Mouse (Mus musculus) spleen, postnatal 36 days (tissue): ENCODE measurements around the gene Map6d1.
A peak's percentile ranks its signal among the peaks of the same experiment; 100 is the strongest.

ENCODE experiments used
- DNase-seq, 2 experiments: peaks; one replicate each; pipeline ENCODE4 v3.0.0; 2022; ENCODE audit warnings: low spot score in 2 of 2, mixed read lengths in 1 of 2

Gene Map6d1

DNA sequence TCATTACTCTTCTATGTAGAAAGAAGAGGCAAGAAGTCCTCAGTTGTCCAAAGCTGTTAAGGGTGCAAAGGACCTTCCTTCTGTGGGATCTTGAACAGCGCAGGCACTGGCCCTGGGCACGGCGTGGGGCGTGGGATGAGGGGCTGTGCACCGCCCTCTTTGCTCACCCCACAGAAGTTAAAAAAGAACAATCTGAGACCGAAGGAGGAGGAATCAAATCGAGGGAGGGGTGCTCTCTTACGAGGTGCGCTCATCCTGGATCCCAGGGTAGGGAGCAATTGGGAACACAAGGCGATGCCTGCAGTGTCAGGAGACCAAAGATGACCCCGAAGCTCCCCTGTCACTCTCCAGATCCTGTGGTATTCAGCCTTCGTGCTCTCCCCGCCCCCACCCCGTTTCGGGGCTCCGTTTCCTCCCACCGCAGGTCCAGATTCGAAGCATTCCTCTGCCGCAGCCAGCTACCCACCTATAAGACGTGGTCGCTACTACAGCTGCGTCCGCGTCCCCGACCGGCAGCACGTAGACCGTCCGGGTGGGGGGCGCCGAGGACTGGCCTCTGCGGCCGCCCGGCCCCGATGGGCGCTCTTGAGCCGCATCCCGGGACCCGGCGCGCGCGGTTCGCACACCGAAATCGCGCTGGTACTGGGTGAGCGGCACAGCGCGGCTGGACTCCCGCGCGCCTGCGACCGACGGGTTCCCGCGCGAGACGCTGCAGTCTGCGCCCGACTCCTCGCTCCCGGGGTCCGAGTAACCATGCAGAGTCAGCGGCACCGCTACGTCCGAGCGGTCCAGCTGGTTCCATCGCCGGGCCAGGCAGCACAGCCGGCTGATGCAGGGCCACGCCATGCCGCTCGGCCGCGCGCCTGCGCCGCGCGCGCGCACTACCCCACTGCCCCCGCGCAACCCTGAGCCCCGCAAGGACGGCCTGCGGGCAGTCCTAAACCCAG lies at the start of gene Map6d1:
TSS of gene Map6d1 (minus strand) at position 891 of the 947 bp plus-strand sequence.
- no peak for DNase-seq

DNA sequence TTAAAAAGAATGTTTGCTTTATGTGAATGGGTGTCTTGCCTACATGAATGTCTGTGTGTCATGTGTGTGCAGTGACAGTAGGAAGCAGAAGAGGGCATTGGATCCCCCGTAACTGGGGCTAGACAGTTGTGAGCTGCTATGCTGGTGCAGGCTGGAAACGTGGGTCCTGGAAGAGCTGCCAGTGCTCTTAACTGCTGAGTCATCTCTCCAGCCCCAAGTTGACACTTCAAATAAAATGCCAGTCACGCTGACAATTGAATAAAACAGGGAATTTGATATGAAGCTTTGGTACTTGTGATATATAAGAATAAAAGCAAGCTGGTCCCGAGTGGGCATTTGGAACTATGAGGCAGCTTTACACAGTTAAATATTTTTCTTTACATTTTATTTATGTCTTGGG lies 39.1 kb upstream of the Map6d1 start:
- DNase-seq, result no peak

DNA sequence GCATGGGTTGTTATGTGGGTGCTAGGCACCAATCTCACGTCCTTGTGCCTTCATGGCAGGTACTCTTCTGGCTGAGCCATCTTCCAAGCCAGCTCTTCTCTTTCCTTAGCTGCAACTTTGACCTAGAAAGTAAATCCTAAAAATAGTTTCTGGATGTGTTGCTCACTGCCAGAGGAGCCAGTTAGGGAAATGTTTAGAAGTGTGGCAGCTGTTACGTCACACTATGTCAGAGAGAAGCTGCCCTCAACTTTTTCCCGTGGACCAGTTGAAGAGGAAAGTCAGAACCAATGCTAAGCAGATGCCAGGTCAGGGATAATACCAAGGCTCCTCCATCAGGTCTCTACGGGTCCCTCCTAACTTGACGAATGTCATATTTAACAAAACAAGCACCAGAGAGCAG lies 38.2 kb upstream of the Map6d1 start:
- no peak for DNase-seq

DNA sequence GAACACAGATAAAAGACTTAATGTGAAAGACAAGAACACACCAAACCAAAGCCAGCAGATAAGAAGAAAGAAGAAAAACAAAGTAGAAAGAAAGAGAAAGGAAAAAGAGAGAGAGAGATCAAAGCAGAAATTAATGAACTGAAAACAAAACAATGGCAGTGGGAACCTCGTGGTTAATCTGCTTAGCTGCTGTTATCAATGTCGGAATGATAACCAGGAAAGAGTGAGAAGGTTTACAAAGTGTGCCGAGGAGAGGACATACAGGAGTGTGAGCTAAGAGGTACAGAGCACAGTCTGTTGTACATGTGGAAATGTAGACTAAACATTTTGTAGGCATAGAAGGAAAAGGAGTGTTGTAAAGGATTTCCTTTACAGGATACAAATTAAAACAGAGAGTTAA lies 31.8 kb upstream of the Map6d1 start:
- DNase-seq, result no peak

DNA sequence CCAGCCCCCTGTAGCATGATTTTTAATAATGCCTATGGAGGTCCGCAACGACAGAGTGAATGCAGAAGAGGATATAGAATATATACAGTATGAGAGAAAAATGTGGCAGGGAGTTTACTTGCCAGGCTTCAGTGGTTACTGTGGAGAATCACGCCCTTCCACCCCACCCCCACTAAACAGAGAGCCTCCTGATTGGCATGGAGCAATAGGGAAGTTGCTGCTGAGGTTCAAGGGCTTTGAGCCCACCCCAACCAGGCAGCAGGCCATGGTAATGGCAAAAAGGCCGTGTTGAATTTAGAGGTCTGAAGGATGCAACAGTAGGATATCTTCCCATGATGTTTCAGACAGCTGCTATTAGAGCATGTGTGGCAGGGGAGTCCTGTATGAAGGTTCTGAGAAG lies 30.2 kb upstream of the Map6d1 start:
- no peak for DNase-seq

DNA sequence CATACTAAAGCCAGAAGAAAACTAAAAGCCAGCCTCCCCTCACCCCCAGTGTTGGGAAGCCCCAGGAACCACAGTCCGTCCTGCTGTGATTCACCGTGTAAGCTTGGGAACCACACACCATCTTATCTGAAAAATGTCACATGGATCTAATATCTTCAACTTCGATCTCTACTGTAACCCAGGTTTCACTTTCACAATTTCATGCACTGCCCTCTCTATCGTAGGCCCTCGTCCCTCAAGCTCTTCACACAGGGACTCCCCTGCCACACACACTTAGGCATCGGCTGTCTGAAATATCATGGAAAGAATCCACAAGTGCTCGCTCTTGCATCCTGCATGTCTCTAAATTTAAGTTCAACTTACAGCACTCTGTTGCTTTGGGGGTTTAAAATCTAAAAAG lies 23.9 kb upstream of the Map6d1 start:
- no peak for DNase-seq

DNA sequence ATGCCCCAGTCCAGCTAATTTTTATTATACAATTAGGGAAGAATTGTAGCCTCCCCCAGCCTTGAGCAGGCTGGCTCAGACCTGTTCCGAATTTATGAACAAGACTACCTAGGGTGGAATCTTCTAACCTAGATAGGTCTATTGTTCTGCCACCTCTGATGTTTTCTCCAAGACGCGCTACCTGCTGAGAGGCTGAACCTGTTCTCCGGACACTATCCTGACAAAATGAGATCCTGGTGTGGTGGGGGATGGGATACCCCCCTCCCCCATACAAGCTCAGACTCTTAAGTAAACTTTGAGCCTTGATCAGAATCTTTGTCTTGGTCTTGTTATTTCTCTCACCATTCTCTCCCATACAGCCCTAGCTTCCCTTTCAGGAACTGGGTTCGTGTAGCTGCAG lies 16.8 kb upstream of the Map6d1 start:
- DNase-seq, result no peak

DNA sequence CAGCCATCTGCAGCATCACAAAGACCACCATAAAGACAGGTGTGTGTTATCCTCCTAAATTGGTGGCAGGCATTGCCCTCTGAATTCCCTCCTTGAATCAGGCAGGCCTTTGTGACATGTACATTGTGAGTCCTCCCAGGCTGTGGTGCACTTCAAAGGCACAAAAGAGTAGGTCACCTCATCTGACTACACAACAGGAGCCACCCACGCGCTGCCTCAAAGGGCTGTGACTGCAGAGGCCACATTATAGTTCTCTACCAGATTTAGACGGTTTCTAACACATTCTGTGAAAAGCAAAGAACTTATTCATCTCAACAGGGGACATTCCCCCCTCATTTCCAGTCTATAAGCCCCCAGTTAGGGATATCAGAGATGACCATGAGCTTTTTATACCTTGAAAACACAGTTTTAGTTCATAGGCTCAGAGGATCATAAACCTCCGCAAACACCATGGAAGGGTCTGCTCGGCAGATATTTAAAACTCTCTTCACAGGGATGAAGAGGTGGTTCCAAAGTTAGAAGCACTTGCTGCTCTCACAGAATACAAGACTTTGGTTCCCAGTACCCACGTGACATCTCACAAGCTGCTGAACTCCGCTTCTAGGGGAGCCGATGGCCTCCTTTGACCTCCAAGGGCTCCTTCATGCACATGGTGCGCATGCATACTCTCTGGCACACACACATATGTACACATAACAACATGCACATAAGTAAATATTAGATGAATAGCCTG lies 7.5 kb upstream of the Map6d1 start:
- DNase-seq, result no peak

DNA sequence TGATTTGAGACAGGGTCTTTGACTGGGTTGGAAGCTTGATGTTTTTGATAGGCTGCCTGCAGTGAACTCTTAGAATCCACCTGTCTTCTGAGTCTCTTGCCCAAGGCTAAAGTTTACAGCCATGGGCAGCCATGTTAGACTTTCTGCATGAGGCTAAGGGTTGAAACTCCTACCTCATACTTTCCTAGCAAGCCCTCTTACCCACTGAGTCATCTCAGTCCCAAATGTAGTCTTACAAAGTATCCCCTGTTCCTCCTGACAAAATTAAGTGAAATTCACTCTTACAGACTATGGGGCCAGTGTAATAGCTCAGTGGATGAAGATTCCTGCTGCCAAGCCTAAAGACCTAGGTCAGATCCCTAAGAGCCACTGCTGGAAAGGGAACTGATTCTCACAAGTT lies 5.9 kb upstream of the Map6d1 start:
- no peak for DNase-seq

DNA sequence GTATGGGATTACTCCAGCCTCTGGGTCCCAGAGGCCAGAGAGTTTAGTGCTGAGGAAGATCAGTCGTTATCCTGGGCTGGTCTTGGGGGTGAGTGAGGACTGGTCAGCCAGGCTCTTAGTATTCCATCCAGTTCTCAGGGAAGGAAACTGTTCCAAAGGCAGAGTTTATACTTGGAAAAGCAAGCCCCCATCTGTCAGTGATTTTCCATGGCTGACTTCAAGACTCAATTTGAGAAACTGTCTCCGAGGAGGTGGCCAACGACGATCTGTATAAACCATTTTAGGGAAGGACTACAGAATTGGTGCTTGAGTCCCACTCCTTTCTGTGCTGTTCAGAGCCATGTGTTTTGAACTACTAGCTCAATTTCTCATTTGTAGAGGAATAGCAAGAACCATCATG lies 2.5 kb downstream of the Map6d1 start:
- DNase-seq, result no peak

DNA sequence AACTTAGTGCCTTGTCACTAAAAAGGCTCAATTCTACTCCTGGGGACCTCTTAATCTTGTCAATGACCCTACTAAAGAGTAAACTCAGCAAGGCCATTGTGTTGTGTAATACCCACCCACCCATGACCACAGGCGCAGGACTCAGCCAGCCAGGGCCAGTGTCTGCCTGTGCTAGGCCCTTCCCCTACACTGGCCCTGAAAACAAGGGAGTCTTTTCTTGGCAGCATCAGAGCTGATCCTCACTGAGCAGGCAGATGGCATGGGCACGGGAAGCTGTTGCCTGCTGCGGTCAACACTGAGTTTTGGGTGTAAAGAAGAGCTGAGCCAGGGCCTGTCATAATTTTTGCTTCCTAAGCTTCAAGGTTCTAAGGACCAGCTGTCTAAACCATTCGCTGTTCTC lies 3.7 kb downstream of the Map6d1 start:
- DNase-seq, result no peak

DNA sequence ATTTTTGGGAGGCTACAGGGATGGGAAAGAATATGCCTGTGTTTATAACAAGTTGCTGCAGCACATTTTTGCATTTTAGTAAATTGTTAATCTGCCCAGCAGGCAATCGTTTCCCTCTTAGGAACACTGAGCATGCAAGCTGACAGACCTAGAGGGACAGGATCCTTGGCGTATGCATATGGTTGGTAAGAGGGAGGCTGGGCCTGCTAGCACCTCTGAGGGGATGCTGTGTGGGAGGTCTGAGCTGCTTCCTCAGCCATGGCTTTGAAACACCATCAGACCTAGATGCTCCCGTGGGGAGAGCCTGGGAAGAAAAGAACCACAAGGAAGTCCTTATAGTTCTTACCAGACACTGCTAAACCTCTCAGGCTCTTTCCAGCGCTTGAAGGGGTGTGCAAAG lies 6.8 kb downstream of the Map6d1 start:
- no peak for DNase-seq

DNA sequence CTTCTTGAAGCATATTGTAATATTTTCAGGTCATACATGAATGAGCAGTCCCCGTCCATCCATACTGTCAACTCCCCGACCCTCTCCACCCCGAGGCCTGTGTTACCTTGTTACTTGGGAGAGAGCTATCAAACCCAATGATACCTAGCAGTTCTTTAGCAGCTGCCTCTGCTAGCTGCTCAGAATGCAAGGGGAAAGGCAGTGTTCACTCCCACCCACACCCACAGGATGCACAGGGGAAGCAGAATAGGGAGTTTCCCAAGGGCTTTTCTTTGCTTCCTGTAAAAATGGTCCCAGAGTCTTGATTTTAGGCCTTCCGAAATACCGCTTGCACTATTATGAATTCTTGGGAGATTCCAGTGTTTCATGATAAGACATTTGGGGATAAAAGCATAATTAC lies 13.0 kb downstream of the Map6d1 start:
- no peak for DNase-seq

DNA sequence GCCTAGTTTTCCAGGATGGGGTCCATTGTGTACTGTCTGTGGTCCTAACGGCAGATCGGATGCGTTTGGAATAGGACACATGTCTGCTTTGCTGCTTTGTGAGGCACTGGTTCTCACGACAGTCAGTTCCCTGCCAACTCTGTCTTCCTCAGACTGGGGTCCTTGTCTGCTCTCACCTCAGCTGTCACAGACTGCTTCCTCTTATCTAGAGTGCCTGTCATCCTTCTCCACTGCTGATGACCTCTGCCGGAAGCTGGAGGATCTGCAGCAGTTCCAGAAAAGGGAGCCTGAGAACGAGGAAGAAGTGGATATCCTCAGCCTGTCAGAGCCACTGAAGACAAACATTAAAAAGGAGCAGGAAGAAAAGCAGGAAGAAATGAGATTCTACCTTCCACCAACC lies 13.7 kb downstream of the Map6d1 start:
- DNase-seq, result no peak

DNA sequence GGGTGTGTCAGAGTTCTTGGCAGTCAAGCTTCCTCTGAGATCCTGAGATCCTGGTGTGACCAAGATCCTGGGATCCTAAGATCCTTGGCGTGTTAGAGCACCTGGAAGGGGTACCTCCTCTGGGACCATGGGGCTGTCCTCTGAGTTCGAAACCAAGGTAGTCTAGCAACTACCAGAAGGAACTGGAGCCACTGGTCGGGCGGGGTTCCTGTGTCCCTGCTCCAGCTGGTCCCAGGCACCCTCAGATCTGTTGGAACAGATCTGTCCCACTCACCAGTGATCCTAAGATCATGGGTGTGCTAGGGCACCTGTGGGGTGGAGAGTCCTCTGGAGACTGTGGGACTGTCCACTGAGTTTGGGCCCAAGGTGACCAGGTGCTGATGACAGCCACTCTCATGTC lies 14.5 kb downstream of the Map6d1 start:
- no peak for DNase-seq

DNA sequence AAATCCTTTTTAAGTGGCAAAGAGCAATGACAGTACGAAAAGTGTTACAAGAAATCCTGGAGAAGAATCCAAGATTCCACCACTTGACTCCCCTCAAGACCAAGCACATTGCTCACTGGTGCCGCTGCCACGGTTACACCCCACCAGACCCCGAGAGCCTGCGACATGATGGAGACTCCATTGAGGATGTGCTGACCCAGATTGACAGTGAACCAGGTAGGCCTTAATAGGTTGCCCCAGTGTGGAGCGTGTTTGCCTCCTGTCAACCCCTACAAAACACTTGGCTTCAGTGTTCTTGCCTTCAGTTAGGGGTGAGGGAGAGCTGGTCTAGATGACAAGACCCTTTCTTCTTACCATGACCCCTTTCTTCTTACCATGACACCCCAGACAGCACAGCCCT lies 18.4 kb downstream of the Map6d1 start:
- no peak for DNase-seq

DNA sequence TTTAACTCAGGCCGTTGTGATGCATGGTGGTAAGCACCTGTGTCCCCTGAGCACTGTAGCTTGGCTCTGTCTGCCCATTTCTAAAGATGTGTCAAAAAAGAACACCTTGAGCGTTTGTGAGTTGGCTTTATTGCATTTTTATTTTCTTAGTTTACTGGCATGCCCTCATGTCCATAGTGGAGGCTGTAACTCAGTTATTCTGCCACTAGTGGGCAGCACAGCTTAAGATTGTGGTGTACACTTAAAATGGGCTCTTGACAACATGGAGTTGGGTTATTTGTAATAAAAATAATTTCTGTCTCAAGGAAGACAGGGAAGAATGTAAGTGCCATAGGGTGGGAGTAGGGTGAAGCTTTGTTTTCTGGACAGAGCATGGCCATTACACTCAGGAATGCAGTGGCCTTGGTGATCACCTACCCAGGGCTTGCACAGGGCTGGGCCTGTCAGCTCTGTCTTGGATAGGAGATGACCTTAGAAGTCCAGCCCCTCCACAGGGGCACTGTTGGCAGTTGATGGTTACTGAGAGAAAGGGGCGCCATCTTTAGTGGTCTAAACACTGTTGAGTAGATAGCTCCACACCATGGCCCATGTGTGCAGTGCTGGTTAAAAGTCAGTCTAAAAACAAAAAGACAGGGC lies 27.4 kb downstream of the Map6d1 start:
- DNase-seq, result peak in 1 of 2 experiments; percentile 27

DNA sequence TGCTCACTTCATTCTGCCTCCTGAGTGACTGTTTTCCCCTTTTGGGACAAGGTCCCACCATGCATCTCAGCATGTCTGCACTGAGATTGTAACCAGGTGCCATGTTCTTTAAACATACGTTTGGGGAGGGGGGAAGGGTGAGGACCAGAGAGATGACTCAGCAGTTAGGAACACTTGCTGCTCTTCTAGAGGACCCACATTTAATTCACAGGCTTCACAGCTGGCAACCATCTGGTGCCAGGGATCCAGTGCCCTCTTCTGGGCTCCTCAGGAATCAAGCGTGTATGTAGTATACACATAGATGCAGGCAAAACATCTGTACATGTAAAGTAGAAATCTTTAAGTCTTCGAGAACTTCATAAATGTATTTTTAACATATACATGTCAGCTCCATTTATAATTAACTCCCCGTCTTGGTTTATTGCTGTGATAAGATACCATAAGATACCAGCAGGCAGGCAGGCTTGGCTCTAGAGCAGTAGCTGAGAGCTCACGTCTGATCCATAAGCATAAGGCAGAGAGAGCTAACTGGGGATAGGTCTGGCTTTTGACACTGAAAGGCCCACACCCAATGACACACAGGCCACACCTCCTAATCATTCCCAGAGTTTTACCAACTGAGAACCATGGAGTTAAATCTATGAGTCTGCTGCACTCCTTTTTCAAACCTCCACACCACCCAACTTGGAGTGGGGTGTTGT lies 41.5 kb downstream of the Map6d1 start:
- no peak for DNase-seq

DNA sequence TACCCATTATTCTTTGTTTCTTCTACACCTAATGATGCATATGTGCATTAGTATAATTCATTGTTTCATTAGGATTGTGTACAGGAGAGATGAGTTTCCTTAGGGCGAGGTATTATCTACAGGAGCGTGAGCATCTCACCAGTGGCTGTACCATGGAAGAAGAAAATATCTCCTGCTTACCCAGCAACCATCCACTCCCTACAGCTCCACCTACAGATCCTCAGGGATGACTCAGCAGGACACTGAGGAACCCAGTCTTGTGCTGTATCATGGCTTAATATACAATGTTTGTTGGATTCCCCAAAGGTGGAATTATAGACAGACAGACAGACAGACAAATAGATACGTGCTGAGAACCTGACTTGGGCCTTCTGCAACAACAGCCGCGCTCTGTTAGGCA lies 44.2 kb downstream of the Map6d1 start:
- no peak for DNase-seq

DNA sequence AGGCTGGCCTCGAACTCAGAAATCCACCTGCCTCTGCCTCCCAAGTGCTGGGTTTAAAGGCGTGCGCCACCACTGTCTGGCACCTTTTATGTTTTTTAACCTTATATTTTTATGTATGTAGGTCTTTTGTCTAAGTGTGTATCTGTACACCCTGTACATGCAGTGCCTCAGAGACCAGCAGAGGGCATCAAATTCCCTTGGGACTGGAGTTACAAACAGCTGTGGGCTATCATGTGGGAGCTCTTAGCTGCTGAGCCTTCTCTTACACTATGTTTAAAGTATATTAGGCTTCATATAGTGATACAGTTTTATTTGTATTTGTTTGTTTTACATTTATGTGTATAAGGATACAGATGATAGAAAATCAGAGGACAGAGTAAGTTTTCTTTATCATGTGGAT lies 45.6 kb downstream of the Map6d1 start:
- peak in 1 of 2 experiments; percentile 18 for DNase-seq

DNA sequence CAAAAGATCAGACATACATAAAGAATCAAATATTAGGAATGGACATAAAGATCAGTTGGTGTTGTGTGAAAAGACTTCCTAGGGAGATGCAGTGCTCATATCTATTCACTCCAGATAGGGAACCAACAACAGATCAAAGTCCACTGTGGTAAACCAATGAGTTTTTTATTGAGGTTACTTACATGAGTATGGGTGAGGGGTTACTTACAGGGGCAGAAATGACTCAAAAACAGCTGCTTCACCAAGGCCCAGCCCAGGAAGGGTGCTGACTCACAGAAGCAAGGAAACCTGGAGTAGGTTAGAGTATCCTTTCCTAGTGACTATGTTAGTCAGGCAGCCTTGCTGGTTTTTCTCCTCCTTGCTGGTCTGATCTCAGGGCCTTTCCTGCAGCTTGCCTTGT lies 49.1 kb downstream of the Map6d1 start:
- no peak for DNase-seq
